Mouse (Mus musculus) erythroblast, embryonic 14.5 days (primary cell): ENCODE data around the gene Unc45b.

Source experiments
- GATA1 ChIP-seq: IDR thresholded peaks from 2 replicates; pipeline ENCODE4 v1.6.1; 2012; ENCODE audit warnings: low read length, inconsistent platforms, mixed read lengths
- TAL1 ChIP-seq: IDR thresholded peaks from 3 replicates; pipeline ENCODE4 v1.6.1; 2012; ENCODE audit warnings: low read length, inconsistent platforms, mixed read lengths

DNA sequence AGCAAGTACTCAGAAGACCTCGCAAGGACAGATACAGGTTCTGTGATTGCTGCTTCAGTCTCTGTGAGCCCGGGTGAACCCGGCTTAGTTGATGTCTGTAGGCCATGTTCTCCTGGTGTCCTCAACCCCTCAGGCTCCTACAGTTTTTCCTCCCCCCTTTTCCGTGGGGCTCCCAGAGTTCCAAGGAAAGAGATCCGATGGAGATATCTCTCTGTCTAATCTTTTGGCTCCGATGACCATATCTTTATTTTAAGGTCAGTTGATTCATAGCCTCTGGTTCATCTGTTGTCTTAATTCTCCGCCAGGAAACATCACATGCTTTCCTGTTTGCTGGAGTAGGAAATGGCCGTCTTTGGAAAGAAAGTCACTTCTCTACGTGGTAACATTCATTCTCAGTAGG, 38.7 kb downstream of the Unc45b start:
- no peak for TF ChIP-seq TAL1
- no peak for TF ChIP-seq GATA1
